Mouse (Mus musculus) kidney, adult 2 months (tissue): ENCODE data around the gene Brinp2. TPM values are rescaled to one million over a fixed set of nuclear protein-coding genes. Genes with fewer than 3 reads are reported as not detected.

Source experiments
- DNase-seq: peaks from one replicate; pipeline ENCODE4 v3.0.0; 2021
- H3K27ac ChIP-seq: fragments of 200-500 bp; 2 replicates; pipeline ENCODE4 v1.5.1; 2012; ENCODE audit warnings: low read depth, low read length, control low read depth, inconsistent platforms; ENCODE audit not compliant: insufficient read depth
- H3K27me3 ChIP-seq: fragments of 200-500 bp; replicated peaks from 2 replicates; pipeline ENCODE4 v1.6.1; 2012; ENCODE audit warnings: mild to moderate bottlenecking, moderate library complexity, low read length, inconsistent platforms; ENCODE audit not compliant: control insufficient read depth, insufficient read depth
- H3K36me3 ChIP-seq: fragments of 200-500 bp; 2 replicates; pipeline ENCODE4 v1.6.1; 2012; ENCODE audit warnings: mild to moderate bottlenecking, moderate library complexity, low read length, inconsistent platforms; ENCODE audit not compliant: control insufficient read depth, insufficient read depth
- H3K4me1 ChIP-seq: fragments of 200-500 bp; 2 replicates; pipeline ENCODE4 v1.6.1; 2011; ENCODE audit warnings: low read length; ENCODE audit not compliant: control insufficient read depth, insufficient read depth
- H3K4me3 ChIP-seq: fragments of 200-500 bp; 2 replicates; pipeline ENCODE4 v1.5.1; 2011; ENCODE audit warnings: mild to moderate bottlenecking, low read depth, low read length, control low read depth; ENCODE audit not compliant: insufficient read depth
- CTCF ChIP-seq: fragments of 200-500 bp; conservative IDR thresholded peaks from 2 replicates; pipeline ENCODE4 v1.5.1; 2011; ENCODE audit warnings: low read depth, mild to moderate bottlenecking, control low read depth, low read length, moderate library complexity, mixed read lengths; ENCODE audit not compliant: insufficient read depth, insufficient read length
- POLR2A ChIP-seq: fragments of 200-500 bp; IDR thresholded peaks from one replicate; pipeline ENCODE4 v1.6.1; 2011; ENCODE audit warnings: low read depth, low read length, control low read depth
- WGBS: fragments of 180-500 bp; shearing (Covaris S2); methylation state at CpG from one replicate; pipeline ENCODE4 v1.1.7; 2018; 5-methylcytosine and 5-hydroxymethylcytosine counted together
- polyA plus RNA-seq: library from polyadenylated mRNA; depleted of rRNA; stranded (reverse); fragments of >200 nt; gene quantifications from 2 replicates; pipeline ENCODE4 v1.2.3, GENCODE M21; 2012

Brinp2 gene
- polyA plus RNA-seq, 1 experiment, result 0.36 TPM

- WGBS, result 49% methylated on average over 6 of the region's 6 CpGs
- no peak for DNase-seq
Measured at GRCm38 (mm10) chr1:158343243-158343714, 12.8 kb downstream of the Brinp2 start.

GRCm38 (mm10) chr1:158328839-158329238 is 27.3 kb downstream of the Brinp2 start:
- no peaks in the 10 kb centered on the region for H3K36me3 ChIP-seq
- H3K4me3 ChIP-seq, result no peak overlapping the region
- H3K27ac ChIP-seq, result no peak overlapping the region
- WGBS, result 83% methylated on average over 2 of the region's 2 CpGs
- H3K4me1 ChIP-seq, result no peaks in the 10 kb centered on the region
- DNase-seq, result no peak
- H3K27me3 ChIP-seq, result no peaks in the 10 kb centered on the region
- TF ChIP-seq CTCF (no peak), POLR2A (no peak)

More at GRCm38 (mm10) chr1:158343243-158343714, 12.8 kb downstream of the Brinp2 start:
- Histone ChIP-seq H3K4me1 (no peaks in the 10 kb centered on the region), H3K27ac (no peak overlapping the region), H3K4me3 (no peak overlapping the region), H3K36me3 (no peaks in the 10 kb centered on the region), H3K27me3 (no peaks in the 10 kb centered on the region)
- TF ChIP-seq POLR2A (no peak), CTCF (no peak)

- TF ChIP-seq POLR2A, result no peak
- TF ChIP-seq CTCF, result no peak
Measured at GRCm38 (mm10) chr1:158328126-158328525, 28.0 kb downstream of the Brinp2 start.

GRCm38 (mm10) chr1:158323325-158323724 is 32.8 kb downstream of the Brinp2 start:
- no peak for DNase-seq
- no peaks in the 10 kb centered on the region for H3K36me3 ChIP-seq
- TF ChIP-seq POLR2A, result no peak
- TF ChIP-seq CTCF, result no peak
- no peaks in the 10 kb centered on the region for H3K27me3 ChIP-seq
- H3K4me1 ChIP-seq, result no peaks in the 10 kb centered on the region
- 67% methylated on average over 6 of the region's 6 CpGs for WGBS
- no peak overlapping the region for H3K27ac ChIP-seq
- H3K4me3 ChIP-seq, result no peak overlapping the region

More at GRCm38 (mm10) chr1:158328126-158328525, 28.0 kb downstream of the Brinp2 start:
- no peak for DNase-seq
- H3K4me3 ChIP-seq, result no peak overlapping the region
- no peak overlapping the region for H3K27ac ChIP-seq
- WGBS, result 78% methylated on average over 5 of the region's 5 CpGs
- H3K4me1 ChIP-seq, result no peaks in the 10 kb centered on the region
- no peaks in the 10 kb centered on the region for H3K36me3 ChIP-seq
- H3K27me3 ChIP-seq, result no peaks in the 10 kb centered on the region

GRCm38 (mm10) chr1:158310426-158311156 is 45.5 kb downstream of the Brinp2 start:
- DNase-seq, result no peak
- Histone ChIP-seq H3K36me3 (no peaks in the 10 kb centered on the region), H3K27me3 (no peaks in the 10 kb centered on the region; the same call in 1 of the 2 replicates), H3K4me3 (no peak overlapping the region), H3K27ac (no peak overlapping the region), H3K4me1 (no peaks in the 10 kb centered on the region)
- 65% methylated on average over 5 of the region's 5 CpGs for WGBS
- no peak for TF ChIP-seq POLR2A

GRCm38 (mm10) chr1:158297042-158297441 is 59.1 kb downstream of the Brinp2 start:
- WGBS, result 36% methylated on average over 7 of the region's 7 CpGs
- TF ChIP-seq POLR2A (no peak), CTCF (no peak)
- Histone ChIP-seq H3K36me3 (no peaks in the 10 kb centered on the region), H3K27me3 (no peaks in the 10 kb centered on the region), H3K4me1 (no peaks in the 10 kb centered on the region), H3K27ac (no peak overlapping the region), H3K4me3 (no peak overlapping the region)
- no peak for DNase-seq

GRCm38 (mm10) chr1:158296287-158296931 is 59.7 kb downstream of the Brinp2 start:
- DNase-seq, result no peak
- Histone ChIP-seq H3K27ac (no peak overlapping the region), H3K4me3 (no peak overlapping the region), H3K36me3 (no peaks in the 10 kb centered on the region), H3K27me3 (no peaks in the 10 kb centered on the region), H3K4me1 (no peaks in the 10 kb centered on the region)
- WGBS, result 83% methylated on average over 8 of the region's 8 CpGs
- TF ChIP-seq POLR2A, result no peak
- TF ChIP-seq CTCF, result no peak
